Mouse (Mus musculus) liver, adult 2 months (tissue): ENCODE results near the gene Proser3.

Experiments
- CTCF ChIP-seq: fragments of 200-500 bp; IDR thresholded peaks from 2 replicates; pipeline ENCODE4 v1.5.1; 2011; ENCODE audit warnings: low read depth, low read length, control low read depth
- POLR2A ChIP-seq: fragments of 200-500 bp; IDR thresholded peaks from 2 replicates; pipeline ENCODE4 v1.6.1; 2011; ENCODE audit warnings: low read length, control low read depth; ENCODE audit not compliant: insufficient read depth; ENCODE audit errors: extremely low read depth

DNA sequence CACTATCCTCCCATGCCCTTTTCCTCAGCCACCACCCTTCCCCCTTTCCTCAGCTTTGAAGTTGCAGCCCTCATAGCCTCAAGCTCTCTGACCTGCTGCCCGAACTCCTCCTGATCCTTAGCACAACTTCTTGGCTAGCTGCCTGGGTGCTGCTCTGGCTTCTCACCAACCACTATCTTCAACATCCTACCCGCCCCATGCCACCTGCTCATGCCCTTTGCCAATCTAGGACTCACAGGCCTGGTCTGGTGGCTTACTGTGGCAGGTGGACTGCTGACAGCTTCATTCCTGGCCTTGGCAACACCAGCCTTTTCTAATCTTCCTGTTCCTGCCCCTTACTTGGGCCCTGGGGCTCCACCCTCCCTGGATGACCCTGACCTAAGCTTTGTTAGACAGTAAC, 20.9 kb upstream of the Proser3 start:
- TF ChIP-seq CTCF (no peak), POLR2A (no peak)
